Mouse (Mus musculus): ENCODE data around the gene Rac1.

Rac1 gene

GRCm38 (mm10) chr5:143489749-143490342, 38.0 kb downstream of the Rac1 start:
- DNase-seq: no peak

- DNase-seq: no peak
Observed at GRCm38 (mm10) chr5:143487998-143488397, 39.8 kb downstream of the Rac1 start.

- DNase-seq: no peak
Observed at GRCm38 (mm10) chr5:143487193-143487592, 40.6 kb downstream of the Rac1 start.

GRCm38 (mm10) chr5:143484955-143485354, 42.9 kb downstream of the Rac1 start:
- DNase-seq: no peak

- DNase-seq: no peak
Observed at GRCm38 (mm10) chr5:143477901-143478300, 49.9 kb downstream of the Rac1 start.

GRCm38 (mm10) chr5:143476013-143476412, 51.8 kb downstream of the Rac1 start:
- DNase-seq: no peak

- no peak for DNase-seq
Observed at GRCm38 (mm10) chr5:143475153-143475844, 52.5 kb downstream of the Rac1 start.

GRCm38 (mm10) chr5:143471953-143472618, 55.8 kb downstream of the Rac1 start:
- DNase-seq: peak; percentile 50

- DNase-seq: no peak
Observed at GRCm38 (mm10) chr5:143471165-143471546, 56.7 kb downstream of the Rac1 start.

GRCm38 (mm10) chr5:143470421-143471164, 57.2 kb downstream of the Rac1 start:
- peak; percentile 38 for DNase-seq

GRCm38 (mm10) chr5:143469628-143470027, 58.2 kb downstream of the Rac1 start:
- no peak for DNase-seq

- no peak for DNase-seq
Observed at GRCm38 (mm10) chr5:143467931-143468330, 59.9 kb downstream of the Rac1 start.

GRCm38 (mm10) chr5:143466891-143467669, 60.8 kb downstream of the Rac1 start:
- no peak for DNase-seq

GRCm38 (mm10) chr5:143465156-143466085, 62.4 kb downstream of the Rac1 start:
- no peak for DNase-seq

- DNase-seq: no peak
Observed at GRCm38 (mm10) chr5:143464757-143465118, 63.1 kb downstream of the Rac1 start.

GRCm38 (mm10) chr5:143464100-143464756, 63.6 kb downstream of the Rac1 start, which contains the start of gene Daglb:
Gene Daglb (plus strand): TSS chr5:143464584.
- peak; percentile 93 for DNase-seq

- DNase-seq: no peak
Observed at GRCm38 (mm10) chr5:143463671-143464070, 64.2 kb downstream of the Rac1 start.

All from right cerebral cortex, postnatal 14 days (tissue).